8 mouse cellular contexts compared by ENCODE assay signal in the genomic region with DNA sequence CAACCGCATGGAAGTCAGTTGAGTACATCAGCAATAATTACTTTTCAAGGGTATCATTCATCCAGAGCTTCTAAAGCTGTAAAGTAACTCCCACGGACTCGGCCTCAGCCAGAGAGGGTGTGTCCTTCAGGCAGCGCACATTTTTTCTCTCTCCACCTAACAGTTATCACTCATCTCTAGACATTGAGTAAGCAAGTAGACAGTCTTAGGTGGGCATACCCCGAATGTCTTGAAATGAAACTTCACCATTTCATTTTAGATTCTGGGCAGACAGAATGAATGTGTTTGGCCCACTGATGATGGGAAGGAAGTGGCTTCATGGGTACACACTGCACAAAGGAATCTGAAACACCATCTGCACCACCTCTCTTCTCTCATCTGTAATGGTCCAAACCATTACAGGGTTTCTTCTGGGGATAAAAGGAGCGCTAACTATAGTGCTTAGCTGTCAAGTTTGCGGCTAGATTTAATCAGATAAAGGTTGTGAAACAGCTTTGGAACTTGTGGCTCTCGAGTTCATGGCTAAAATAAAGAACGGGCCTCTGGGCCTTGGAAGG. TPM values are rescaled to one million over a fixed set of nuclear protein-coding genes. Genes with fewer than 3 reads are reported as not detected.
A peak's percentile ranks its signal among the peaks of the same experiment; 100 is the strongest.
DNase-seq lines count a peak whose midpoint lies in the region; ATAC-seq and TF ChIP-seq lines count a peak whose summit lies in the region.

No protein-coding gene starts in this region.

- peak overlapping the region; percentile 67 for H3K27ac ChIP-seq in kidney, postnatal 0 days
- peak overlapping the region; percentile 84 for H3K27ac ChIP-seq in forebrain, embryonic 14.5 days (ENCODE audit: low read depth, low read length)
- peak overlapping the region; percentile 88 for H3K27ac ChIP-seq in limb, embryonic 14.5 days (replicated peaks; ENCODE audit: low read depth, low read length)
- H3K27ac ChIP-seq in small intestine, adult 2 months (ENCODE audit: insufficient read depth, low read depth, low read length) = no peak overlapping the region

- CTCF ChIA-PET in Patski (lab: Charles Lee) = interaction anchor here (0.6 kb wide), 1 partner anchor 294 kb away, joined by 3 read pairs; no protein-coding TSS in a partner anchor

- peaks cover 12% of the 10 kb centered on the region for H3K4me1 ChIP-seq in kidney, postnatal 0 days (replicated peaks; ENCODE audit: insufficient read depth, low read length)
- H3K4me1 ChIP-seq in forebrain, embryonic 14.5 days (ENCODE audit: control insufficient read depth, insufficient read depth, low read length) = peaks cover 9% of the 10 kb centered on the region; the same call in 1 of the 2 replicates
- peaks cover 8% of the 10 kb centered on the region for H3K4me1 ChIP-seq in limb, embryonic 14.5 days (ENCODE audit: control insufficient read depth, insufficient read depth, low read length)
- no peaks in the 10 kb centered on the region; the same call in 1 of the 2 replicates for H3K4me1 ChIP-seq in small intestine, adult 2 months (ENCODE audit: control insufficient read depth, insufficient read depth, insufficient read length, low read length)

- H3K9ac ChIP-seq in kidney, postnatal 0 days (ENCODE audit: low read depth, low read length) = peak overlapping the region; percentile 78
- peak overlapping the region; percentile 93 for H3K9ac ChIP-seq in forebrain, embryonic 14.5 days (ENCODE audit: low read length)
- peak overlapping the region; percentile 89 for H3K9ac ChIP-seq in limb, embryonic 14.5 days (ENCODE audit: low read depth, low read length, severe bottlenecking)

- H3K36me3 ChIP-seq in kidney, postnatal 0 days (ENCODE audit: insufficient read depth, low read length) = no peaks in the 10 kb centered on the region
- no peaks in the 10 kb centered on the region for H3K36me3 ChIP-seq in forebrain, embryonic 14.5 days (ENCODE audit: control insufficient read depth, insufficient read depth, low read length)
- no peaks in the 10 kb centered on the region for H3K36me3 ChIP-seq in limb, embryonic 14.5 days (ENCODE audit: control insufficient read depth, insufficient read depth, low read length)
- no peaks in the 10 kb centered on the region for H3K36me3 ChIP-seq in small intestine, adult 2 months (ENCODE audit: control insufficient read depth, insufficient read depth, low read length)

- DNase-seq in kidney, postnatal 0 days (ENCODE audit: low spot score) = peak; percentile 69
- no peak for DNase-seq in kidney, postnatal 10 days
- DNase-seq in Patski (ENCODE audit: low read depth, low spot score) = peak; percentile 9
- DNase-seq in forebrain, embryonic 14.5 days (ENCODE audit: low spot score) = peak; percentile 29
- DNase-seq in limb, embryonic 14.5 days (ENCODE audit: low spot score) = no peak
- DNase-seq in left cerebral cortex, postnatal 10 days (ENCODE audit: extremely low spot score in 1 of 2, low spot score in 2 of 2) = no peak
- DNase-seq in gastrocnemius, adult 18-20 months (ENCODE audit: low spot score) = no peak

- WGBS in kidney, postnatal 0 days = 20% methylated on average over 9 of the region's 9 CpGs
- 37% methylated on average over 9 of the region's 9 CpGs for WGBS in forebrain, embryonic 14.5 days
- 32% methylated on average over 9 of the region's 9 CpGs for WGBS in limb, embryonic 14.5 days
- WGBS in small intestine, adult 2 months = 14% methylated on average over 9 of the region's 9 CpGs

- TF ChIP-seq POLR2A in limb, embryonic 14.5 days (IDR thresholded peaks at IDR 0.05; ENCODE audit: borderline replicate concordance, extremely low read depth, insufficient read depth, insufficient read length) = no peak
- no peak for TF ChIP-seq POLR2A in small intestine, adult 2 months (IDR thresholded peaks at IDR 0.05; ENCODE audit: low read depth, low read length)

- no peaks in the 10 kb centered on the region for H3K9me3 ChIP-seq in kidney, postnatal 0 days (replicated peaks; ENCODE audit: low read length)
- H3K9me3 ChIP-seq in forebrain, embryonic 14.5 days (replicated peaks; ENCODE audit: control insufficient read depth, low read length) = no peaks in the 10 kb centered on the region
- H3K9me3 ChIP-seq in limb, embryonic 14.5 days (ENCODE audit: control insufficient read depth, low read length) = no peaks in the 10 kb centered on the region

- intact Hi-C loops in left cerebral cortex, postnatal 10 days (cut with DNase I) = no loop called here

- POLR2A ChIA-PET in Patski (lab: Charles Lee) = no interaction called here

- H3K4me3 ChIP-seq in kidney, postnatal 0 days (replicated peaks; ENCODE audit: low read depth, low read length) = peak overlapping the region; percentile 50
- peak overlapping the region; percentile 63 for H3K4me3 ChIP-seq in forebrain, embryonic 14.5 days (ENCODE audit: low read depth, low read length)
- peak overlapping the region; percentile 74 for H3K4me3 ChIP-seq in limb, embryonic 14.5 days (replicated peaks; ENCODE audit: low read length)
- peak overlapping the region; percentile 64 for H3K4me3 ChIP-seq in small intestine, adult 2 months (ENCODE audit: low read depth, low read length)

- in situ Hi-C loops in Patski (cut with MboI; ENCODE audit: low pct_unique_long_range_greater_than_20kb) = loop anchor here (25.0 kb wide), 1 partner anchor 1166 kb away; no protein-coding TSS in a partner anchor

- H3K27me3 ChIP-seq in kidney, postnatal 0 days (ENCODE audit: insufficient read depth, low read length) = no peaks in the 10 kb centered on the region
- H3K27me3 ChIP-seq in Patski = no peaks in the 10 kb centered on the region
- no peaks in the 10 kb centered on the region for H3K27me3 ChIP-seq in forebrain, embryonic 14.5 days (replicated peaks; ENCODE audit: control insufficient read depth, insufficient read depth, low read length)
- no peaks in the 10 kb centered on the region for H3K27me3 ChIP-seq in limb, embryonic 14.5 days (ENCODE audit: control insufficient read depth, insufficient read depth, low read length)
- H3K27me3 ChIP-seq in small intestine, adult 2 months (ENCODE audit: control insufficient read depth, insufficient read depth, low read length) = no peaks in the 10 kb centered on the region

- TF ChIP-seq CTCF in kidney, postnatal 0 days (IDR thresholded peaks at IDR 0.05; ENCODE audit: low read depth) = no peak
- TF ChIP-seq CTCF in Patski (IDR thresholded peaks at IDR 0.05) = no peak
- TF ChIP-seq CTCF in small intestine, adult 2 months (IDR thresholded peaks at IDR 0.05; ENCODE audit: extremely low read depth, insufficient read length, insufficient replicate concordance, low read depth, low read length) = no peak

- H3K4me2 ChIP-seq in kidney, postnatal 0 days (ENCODE audit: low read length) = peak overlapping the region; percentile 80
- H3K4me2 ChIP-seq in forebrain, embryonic 14.5 days (ENCODE audit: low read length) = peak overlapping the region; percentile 97
- peak overlapping the region; percentile 95 for H3K4me2 ChIP-seq in limb, embryonic 14.5 days (replicated peaks; ENCODE audit: low read depth, low read length, severe bottlenecking)

- no peak for ATAC-seq in kidney, postnatal 0 days (replicated peaks; ENCODE audit: low FRiP score, low read depth)
- peak; percentile 56 for ATAC-seq in Patski
- peak; percentile 53 for ATAC-seq in forebrain, embryonic 14.5 days
- peak; percentile 31; the same call in 1 of the 2 replicates for ATAC-seq in limb, embryonic 14.5 days (ENCODE audit: low FRiP score, low read depth)

RNA-seq across cellular contexts. Expression of a gene that starts 0.3 kb away (rescaled TPM):
- 11.4 and 11.9 TPM in 2 replicates for polyA plus RNA-seq in kidney, postnatal 0 days (2015; fragmentation: Nextera tagmentation; extraction: Ambion mirVana)
- polyA plus RNA-seq in Patski (2021) = 82.1 TPM
- 10.0 and 12.2 TPM in 2 replicates for polyA plus RNA-seq in forebrain, embryonic 14.5 days (2014; fragmentation: Nextera tagmentation; extraction: Ambion mirVana)
- 40.4 and 48.1 TPM in 2 replicates for polyA plus RNA-seq in limb, embryonic 14.5 days (2012; rRNA removed)
- 21.0 and 21.9 TPM in 2 replicates for polyA plus RNA-seq in limb, embryonic 14.5 days (2014; fragmentation: Nextera tagmentation; extraction: Ambion mirVana)
- polyA plus RNA-seq in small intestine, adult 2 months (2012; rRNA removed) = 6.3 and 6.7 TPM in 2 replicates
- 10 to 100 TPM; 76.5 to 81.2 TPM for total RNA-seq in left cerebral cortex, postnatal 10 days (2021)
- 1 to 10 TPM; 2.7 to 3.0 TPM for total RNA-seq in gastrocnemius, adult 18-20 months (2021)

Comparison
In these comparisons a context has a peak if more than half of its experiments do, and no peak if none do; other contexts are left out.
1. DNase-seq: peak in kidney, postnatal 0 days (single experiment), Patski (single experiment) and forebrain, embryonic 14.5 days (single experiment); none in kidney, postnatal 10 days (single experiment), limb, embryonic 14.5 days (single experiment), left cerebral cortex, postnatal 10 days (0 of 2) and gastrocnemius, adult 18-20 months (single experiment).
2. Peak in every context shown above with its lines, with median percentiles within 50 percentile points of each other: H3K4me2 ChIP-seq, H3K4me3 ChIP-seq and H3K9ac ChIP-seq.